Mouse (Mus musculus) thymus, postnatal 14 days (tissue): ENCODE results near the gene Cacng2.
"Not testable (repeated sequence)": the region's sequence is repeated elsewhere in the genome, so short reads cannot be mapped to it uniquely, and the experiment has no call there.

ENCODE experiments used
- DNase-seq: peaks from one replicate; pipeline ENCODE4 v3.0.0; 2021

Cacng2 gene

DNA sequence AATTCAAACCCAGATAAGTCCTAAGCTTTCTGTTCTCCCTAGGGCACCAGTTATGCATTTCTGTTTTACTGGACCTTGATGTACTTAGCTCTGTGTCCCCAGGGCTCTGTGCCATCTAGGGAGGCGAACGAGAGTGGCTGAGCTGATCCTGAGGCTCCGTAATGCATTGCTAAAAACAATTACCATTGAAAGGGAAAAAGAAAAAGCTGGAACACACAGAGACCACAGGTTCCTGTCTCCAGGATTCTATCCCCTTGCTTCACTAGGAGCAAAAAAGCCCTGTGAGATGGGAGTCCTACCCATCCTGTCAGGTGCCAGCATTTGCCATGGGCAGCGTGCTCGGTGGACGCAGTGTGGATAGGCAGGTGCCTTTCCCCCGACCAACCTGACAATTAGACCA lies 38.4 kb downstream of the Cacng2 start:
- DNase-seq = no peak

DNA sequence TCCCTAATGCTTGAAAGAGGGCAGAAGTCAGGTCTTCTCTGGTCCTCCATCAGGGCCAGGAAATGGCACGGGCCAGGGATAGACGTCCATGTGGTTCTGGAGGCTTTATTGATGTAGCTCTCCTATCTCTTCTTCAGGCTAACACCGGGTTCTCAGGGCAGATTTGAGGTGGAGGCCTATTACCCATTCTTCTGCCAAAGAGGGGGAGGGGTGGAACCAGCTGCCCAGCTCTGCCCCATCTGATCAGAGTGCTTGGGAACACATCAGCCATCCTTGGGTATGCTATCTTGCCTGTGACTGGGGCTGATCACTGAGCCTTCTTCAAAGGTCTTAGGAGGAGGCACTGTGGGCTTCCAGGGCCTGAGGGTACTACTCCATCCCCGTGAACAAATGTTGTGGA lies 39.5 kb downstream of the Cacng2 start:
- DNase-seq = no peak

DNA sequence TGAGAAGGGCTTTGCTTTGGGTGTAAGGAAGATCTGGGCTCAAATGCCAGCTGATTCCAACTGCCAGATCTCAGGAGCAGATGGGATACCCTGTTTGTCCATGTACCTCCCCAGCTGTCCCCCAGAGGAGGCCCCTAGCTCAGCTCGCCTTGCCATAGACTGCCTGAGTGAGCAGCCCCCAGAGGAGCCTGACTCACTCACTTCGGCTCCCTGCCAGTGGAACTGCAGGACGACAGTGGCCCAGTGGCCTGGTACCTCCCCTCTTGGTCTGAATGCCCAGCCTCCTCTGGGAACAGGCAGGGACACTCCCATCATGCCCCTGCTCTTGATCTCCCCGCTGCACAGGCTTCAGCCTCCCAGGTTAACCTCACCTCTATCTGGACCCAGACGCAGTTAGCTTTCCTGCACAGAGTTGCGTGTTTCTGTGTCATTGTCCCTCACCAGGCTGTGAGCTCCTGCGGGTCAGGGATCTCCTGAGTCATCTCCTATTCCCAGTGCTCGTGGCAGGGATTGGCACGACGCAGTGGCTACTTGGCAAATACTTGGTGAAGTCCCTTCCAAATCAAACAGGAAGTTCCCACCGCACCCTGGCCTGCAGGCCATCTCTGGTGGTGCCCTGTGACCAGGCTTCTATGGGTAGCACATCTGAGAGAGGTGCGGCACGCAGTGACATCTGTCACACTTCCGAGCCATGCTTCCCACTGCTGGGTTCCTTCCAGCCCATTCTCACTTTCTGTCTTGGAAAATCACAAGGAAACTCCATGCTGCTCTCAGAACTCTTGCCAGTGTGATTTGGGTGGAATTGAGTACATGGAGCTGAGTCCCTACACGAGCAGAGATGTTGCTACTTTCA lies 40.8 kb downstream of the Cacng2 start:
- no peak for DNase-seq

DNA sequence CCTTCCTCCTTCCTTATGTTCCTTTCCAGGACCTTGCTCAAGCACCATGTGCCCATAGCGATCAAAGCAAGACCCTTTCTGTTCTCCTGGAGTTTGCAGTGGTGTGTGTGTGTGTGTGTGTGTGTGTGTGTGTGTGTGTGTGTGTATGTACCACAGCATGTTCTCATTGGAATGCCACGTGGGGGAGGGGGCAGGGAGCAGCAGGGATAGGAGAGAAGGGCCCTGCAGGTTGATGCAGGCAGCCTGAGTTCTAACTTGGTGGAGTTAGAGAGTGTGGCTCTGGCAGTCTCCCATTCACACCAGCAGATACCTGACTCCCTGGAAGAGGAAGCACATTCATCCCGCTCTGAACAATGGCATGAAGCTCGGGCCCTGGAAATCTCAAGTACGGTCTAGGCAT lies 41.6 kb downstream of the Cacng2 start:
- DNase-seq = no peak

DNA sequence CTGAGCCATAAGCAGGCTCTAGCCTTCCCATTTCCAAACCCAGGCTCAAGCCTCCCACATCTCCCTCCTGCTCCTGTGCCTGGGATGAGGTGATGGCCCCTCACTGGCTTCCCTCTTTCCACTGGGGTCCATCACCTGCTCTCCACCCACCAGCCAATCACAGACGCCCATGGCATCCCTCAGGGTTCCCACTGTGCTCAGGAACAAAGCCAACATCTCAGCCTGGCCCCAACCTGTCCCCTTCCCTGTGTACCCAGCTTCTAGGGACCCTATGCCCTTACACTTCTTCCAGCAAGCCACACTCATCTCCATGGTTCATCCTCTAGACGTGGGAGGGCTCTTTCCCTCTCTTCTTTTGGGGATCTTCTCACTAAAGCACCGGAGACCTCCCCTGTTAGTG lies 43.9 kb downstream of the Cacng2 start:
- no peak for DNase-seq

DNA sequence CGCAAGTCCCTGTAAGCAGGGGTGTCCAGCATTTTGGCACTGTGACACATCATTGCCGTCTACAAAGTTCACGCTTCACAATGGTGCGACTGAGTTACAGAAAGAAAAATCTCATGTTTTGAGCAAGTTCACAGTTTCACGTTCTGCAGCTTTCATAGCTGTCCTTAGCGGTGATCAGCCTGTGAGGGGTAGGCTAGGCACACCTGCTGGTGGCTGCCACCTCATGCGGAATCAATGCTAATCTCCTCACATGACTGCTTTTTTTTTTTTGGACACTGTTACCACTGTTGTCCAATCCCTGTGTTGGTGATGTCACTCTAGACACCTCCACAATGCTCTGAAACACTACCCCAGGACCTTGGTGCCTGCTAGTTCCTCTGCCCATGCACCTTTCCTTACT lies 46.7 kb downstream of the Cacng2 start:
- DNase-seq = no peak

DNA sequence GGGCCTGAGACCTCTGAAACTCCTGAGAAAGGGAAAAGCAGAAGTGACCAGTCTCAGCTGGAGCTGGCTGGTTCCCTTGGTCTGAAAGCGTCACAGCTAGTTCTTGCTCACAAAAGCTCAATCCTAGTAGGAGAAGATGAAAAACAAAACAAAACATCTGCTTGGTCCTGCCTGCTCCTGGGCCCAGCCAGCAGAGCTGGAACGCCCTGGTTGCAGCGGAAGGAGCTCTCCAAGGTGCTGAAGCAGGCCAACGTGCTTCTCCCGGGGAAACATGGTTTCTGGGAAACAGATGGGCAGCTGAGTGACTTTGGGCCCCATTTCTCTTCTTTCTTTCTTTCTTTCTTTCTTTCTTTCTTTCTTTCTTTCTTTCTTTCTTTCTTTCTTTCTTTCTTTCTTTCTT lies 53.4 kb downstream of the Cacng2 start:
- DNase-seq = peak; percentile 54

DNA sequence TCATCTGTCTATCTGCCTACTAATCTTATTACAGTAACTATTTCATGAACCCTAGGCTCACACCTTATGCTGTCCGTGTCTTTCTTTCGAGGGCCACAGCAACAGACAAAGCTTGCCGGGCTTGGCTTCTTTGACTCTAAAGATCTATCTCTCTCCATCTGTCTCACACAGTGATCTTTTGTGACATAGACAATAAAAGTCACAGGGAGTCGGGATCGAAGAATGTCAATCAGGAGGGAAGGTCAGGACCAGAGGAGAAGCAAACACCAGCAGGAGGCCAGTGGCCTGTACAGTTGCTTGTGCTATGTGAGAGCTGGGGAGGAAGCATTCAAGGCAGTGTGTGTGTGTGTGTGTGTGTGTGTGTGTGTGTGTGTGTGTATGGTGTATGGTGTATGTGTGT lies 54.3 kb downstream of the Cacng2 start:
- DNase-seq = no peak

DNA sequence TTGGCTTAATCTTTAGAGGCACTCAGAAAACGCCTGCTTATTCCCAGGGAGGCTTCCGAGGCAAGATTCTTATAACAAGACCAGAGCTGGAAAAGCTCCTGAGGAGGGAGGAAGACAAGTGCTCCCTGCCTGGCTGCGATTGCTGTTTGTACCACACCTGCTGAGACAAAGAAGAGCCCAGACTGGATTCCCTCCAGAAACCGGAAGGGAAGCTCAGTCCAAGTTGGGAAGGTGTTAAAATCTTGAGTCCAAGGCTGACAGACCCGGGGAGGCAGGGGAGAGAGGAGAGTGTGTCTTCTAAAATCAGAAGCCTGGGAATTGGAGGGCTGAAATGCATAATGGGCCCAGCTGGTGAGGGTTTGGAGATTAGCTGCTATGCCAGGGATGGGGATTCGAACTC lies 55.5 kb downstream of the Cacng2 start:
- DNase-seq = no peak

DNA sequence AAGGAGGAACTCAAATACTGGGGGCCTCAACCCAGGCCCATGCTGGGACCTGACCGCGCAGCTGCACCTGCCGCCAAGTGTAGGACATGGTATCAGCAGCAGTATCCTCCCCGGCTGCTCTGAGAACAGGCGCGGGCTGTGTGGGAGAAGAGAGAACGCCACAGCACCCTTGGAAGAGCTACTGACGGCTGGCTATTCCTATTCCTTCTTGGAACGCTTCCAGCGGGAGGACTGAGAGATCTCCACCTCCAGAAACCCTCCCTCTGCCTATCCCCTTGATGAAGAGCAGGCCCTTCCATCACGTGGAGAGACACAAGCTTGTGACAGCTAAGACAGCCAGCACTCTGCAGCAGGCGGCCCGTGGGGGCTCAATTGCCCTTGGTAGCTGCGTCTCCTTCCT lies 57.4 kb downstream of the Cacng2 start:
- DNase-seq = no peak

DNA sequence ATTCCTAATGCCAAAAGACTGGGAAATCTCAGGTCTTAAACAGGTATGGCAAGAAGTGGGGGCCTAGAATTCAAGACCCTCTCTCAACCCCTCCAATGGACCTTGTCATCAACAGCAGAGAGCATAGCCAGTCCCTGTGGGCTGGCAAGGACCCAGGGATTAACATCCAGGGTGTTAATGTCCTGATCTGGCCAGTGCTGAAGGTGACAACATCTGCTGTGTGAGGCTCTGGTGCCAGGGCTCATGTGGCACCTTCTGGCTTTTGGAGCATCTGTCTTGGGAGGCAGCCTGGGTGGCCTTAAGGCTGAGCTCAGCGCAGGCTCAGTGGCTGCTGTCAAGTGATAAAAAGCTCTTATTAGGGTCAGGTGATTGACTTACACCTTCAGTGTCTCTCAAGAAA lies 62.9 kb downstream of the Cacng2 start:
- no peak for DNase-seq

DNA sequence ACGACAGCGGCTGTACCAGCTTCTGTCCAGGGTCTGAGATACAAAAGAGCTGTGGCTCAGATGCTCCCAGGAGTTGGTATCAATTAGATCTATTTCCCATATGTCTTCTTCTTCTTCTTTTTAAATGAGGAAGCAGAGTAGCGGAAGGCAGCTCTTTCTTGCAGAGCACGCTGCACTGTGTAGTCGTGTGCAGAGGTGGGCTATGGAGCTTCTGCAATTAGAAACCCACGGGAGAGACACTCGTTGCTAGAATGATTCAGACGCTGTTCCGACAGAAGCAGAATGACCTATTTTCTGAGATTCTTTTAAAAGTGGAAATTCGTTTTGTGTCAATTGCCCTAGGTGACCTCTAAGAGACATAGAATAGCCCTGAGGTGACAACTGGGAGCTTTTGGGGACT lies 69.1 kb downstream of the Cacng2 start:
- DNase-seq = no peak

DNA sequence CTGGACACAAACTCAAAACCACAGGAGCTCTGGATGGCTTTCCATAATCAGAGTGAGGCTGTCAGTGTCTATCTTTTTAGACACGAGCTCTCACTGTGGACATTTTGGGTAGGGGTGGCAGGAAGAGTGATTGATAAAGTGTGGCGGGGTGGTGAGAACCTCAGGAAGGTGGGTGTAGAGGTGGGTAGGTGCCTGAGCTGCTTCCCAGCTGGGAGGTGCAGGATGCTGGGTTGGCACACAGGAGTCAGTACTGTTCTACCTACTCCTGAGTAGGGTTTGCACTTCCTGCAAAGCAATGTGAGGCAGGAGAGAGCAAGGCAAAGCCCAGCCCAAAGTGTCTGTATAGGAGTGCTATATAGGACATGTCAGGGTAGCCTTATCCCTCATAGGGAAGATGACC lies 69.9 kb downstream of the Cacng2 start:
- DNase-seq = no peak

DNA sequence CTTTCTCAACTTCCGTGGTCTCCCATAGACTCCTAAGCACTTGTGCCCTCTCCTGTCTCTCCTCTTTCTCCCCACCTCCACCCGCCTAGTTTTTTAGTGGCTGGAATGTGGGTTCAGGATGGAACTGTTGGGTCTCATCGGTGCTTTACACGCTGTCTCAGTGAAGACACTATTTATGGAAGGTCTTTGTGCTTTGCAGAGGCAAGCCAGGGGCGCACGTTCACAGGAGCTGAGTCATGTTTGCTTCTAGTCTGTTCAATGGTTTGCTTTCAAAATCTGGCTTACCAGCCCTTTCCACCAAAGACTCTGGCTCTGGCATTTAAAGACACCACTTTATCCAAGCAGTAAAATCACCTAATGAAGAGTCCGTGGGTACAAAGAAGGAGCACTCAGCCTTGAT lies 74.0 kb downstream of the Cacng2 start:
- no peak for DNase-seq

DNA sequence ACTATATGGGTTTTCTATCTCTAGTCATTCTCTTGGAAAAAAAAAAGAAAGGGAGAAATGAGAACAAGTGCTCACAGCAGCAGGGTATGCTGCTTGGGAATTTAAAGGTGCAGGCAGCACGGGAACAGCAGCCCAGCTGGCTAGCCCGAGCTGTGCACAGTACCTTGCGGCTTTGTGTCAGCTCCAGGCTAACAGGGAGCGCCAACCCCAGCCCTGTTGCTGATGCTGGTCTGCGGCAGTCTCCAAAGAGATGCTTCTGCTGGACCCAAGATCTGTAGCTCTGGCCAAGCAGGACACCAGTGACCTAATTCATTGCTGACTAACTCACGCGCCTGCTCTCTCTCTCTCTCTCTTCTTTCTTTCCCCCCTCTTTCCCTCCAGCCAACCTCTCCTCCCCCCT lies 74.5 kb downstream of the Cacng2 start:
- no peak for DNase-seq

DNA sequence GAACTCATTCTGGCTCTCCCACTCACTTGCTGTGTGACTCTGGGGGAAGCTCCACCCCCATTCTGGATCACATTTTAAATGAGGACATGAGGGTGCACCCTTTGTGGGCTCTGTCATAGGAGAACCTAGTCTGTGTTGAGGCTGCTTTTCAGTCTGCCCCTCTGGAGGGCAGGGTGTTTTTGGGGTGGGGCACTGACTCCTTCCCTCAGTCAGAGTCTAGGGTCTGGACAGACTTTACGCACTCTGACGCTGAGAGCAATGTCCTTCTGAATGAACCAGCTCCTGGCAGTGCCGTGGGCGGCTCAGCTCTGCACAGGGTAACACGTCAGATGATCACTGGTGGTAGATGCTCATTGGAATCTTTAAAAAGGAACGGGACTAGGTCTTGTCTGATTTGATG lies 75.0 kb downstream of the Cacng2 start:
- DNase-seq = no peak

DNA sequence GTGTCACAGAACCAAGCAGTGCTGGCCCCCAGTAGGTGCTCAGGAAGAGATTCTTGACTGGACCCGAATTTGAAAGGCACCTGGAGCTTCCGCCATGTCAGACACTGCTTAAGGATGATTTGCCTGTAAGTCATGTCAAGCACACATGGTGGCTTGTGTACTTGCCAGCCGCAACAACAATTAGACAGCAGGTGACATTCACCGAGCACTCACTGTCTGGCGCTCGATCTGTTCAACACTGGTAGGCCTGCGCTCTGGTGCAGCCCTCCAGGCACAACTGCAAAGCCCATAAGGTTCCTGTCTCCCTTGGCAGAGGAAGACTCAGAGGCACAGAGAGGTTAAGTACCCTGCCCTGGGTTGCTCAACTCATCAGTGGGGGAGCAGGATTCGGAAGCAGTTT lies 77.1 kb downstream of the Cacng2 start:
- DNase-seq = no peak

DNA sequence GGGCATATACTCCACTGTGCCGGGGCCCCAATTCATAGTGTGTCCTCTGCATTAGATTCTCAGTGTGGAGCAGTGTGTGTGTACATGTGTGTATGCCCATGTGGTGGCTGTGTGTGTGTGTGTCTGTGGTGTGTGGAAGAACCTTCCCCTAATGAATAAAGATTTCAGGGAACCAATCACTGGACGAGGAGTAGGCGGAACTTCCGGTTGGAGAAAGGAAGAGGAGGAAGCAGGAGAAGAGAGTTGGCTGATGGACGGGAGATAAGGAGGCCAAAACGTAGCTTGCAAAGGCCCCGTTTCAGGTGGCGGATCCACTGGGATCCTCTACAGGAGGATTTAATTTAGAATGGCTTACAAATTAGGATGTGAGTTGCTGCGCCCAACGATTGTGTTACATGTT lies 82.2 kb downstream of the Cacng2 start:
- DNase-seq = no peak

DNA sequence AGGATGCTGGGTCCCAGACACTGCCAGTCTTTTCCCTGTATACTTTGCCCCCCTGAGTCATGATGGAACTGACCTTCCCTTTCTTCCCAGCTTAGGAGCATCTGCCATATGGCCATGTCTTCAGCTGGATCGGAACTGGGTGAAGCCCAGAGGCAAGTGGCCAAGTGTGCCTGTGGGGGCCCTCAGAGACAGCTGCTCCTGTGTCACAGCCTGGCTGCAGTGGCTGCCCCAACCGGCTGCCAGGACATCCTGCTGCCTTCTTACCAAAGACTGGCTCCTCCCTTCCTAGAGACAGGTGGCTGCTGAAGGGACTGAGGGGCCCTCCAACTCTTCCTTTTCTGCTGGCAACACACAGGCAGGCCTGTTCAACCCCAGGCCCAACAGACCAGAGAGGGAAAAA lies 83.2 kb downstream of the Cacng2 start:
- no peak for DNase-seq

DNA sequence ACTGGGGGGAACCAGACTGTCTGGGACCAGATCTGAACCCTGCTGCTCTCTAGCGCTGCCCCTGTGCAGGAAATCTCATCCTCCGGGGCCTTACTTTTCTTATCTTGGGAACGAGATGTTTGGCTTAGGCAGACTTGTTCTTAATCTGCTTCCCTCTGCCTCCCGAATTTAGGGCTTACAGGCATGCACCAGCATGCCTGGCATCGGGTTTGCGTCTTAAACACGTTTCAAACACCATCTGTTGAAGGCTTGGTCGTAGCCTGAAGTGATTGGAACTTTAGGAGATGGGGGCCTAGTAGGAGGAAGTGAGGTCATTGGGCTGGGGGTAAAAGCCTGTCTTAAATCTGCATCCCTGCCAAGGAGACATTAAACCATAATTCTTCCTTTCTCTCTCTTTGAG lies 89.9 kb downstream of the Cacng2 start:
- no peak for DNase-seq

DNA sequence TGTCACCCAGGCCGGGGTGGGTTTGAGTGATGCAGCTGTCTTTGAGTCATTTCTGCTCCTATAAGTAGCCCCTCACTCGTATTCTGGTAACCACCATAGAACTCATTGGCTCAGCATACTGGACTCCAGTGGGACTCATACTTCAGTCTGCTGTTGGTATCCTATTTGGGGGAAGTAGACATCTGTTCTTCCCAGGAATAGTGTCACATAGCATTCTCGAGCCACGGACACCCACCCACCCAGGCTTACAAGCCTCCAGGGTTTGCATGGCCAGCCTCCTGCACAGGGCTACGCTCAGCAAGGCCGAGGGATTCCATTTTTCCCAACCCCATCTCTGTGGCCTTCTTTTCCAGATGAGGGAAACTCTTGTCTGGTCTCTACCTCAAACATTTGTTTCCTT lies 93.3 kb downstream of the Cacng2 start:
- DNase-seq = no peak

DNA sequence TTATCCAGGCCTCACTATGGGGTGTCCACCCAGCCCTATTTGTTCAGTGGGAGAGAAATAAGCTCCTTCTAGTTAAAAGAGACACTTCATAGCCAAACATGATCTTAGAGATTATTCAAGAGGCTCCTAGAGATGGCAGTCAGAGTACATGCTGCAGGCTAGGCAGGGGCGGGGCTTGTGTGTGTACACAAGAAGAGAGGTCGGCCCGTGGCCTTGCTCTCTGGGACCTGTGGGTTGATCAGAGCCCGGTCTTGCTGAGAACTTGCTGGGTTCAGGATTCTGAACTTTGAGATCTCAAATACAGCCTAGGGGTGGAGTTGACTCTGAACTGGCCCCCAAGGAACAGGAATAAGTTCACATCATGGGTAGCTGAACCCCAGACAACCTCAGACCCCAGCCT lies 95.6 kb downstream of the Cacng2 start:
- DNase-seq = no peak

DNA sequence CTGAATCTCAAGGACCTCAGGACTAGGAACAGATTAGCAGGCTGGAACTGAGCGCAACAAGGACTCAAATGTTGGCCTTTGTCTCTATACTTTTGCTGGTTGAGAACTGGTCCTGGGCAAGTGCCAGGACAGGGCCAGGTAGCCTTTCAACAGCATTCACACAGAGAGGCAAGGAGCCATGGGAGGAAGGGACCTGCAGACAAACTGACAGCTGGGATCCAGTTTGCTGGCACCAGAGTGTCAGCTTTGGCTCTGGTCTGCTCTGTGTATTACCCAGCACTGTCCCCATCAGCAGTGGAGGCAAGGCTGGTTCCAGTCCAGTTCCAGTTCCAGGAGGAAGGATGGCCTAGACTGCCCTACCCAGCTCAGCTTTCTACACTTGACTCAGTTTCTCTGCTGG lies 105.8 kb downstream of the Cacng2 start:
- DNase-seq = no peak

DNA sequence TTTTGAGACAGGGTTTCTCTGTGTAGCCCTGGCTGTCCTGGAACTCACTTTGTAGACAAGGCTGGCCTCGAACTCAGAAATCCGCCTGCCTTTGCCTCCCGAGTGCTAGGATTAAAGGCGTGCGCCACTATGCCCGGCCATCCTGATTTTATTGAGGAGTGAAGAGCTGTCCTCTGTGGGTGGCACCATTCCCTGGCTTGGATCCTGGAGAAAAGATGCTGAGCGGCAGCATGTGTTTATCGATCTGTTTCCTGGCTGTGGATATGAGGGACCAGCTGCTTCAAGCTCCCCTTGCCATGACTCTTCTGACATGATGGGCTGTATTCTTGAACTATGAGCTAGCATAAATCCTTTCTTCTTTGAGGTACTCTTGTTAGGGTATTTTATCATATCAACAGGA lies 111.6 kb downstream of the Cacng2 start:
- not testable (repeated sequence) for DNase-seq

DNA sequence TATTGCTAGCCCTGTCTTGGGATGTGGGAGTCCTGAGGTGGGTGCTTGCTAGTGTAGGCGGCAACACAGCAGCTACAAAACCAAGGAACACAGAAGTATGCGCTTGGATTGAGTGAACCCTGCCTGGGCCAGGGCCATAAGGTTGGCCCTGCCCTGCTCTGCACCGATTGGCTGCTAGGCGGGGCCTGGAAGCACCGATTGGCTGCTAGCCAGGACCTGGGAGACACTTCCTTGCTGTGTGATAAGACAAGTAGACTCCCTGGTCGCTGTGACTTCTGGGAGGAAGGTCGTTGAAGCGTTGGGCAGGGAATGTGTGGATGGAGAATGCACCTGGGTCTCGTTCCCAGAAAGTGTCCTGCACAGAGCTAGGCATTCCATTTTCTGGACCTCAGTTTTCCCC lies 115.9 kb downstream of the Cacng2 start:
- peak; percentile 12 for DNase-seq
